Mouse (Mus musculus) lung, postnatal 0 days (tissue): ENCODE measurements around the gene Spred2.

Experiments used
- CTCF ChIP-seq: IDR thresholded peaks from 2 replicates; pipeline ENCODE4 v1.5.1; 2016; ENCODE audit warnings: antibody characterized with exemption, mild to moderate bottlenecking
- EP300 ChIP-seq: IDR thresholded peaks from 2 replicates; pipeline ENCODE4 v1.6.1; 2016; ENCODE audit warnings: antibody characterized with exemption, mild to moderate bottlenecking, control low read depth

DNA sequence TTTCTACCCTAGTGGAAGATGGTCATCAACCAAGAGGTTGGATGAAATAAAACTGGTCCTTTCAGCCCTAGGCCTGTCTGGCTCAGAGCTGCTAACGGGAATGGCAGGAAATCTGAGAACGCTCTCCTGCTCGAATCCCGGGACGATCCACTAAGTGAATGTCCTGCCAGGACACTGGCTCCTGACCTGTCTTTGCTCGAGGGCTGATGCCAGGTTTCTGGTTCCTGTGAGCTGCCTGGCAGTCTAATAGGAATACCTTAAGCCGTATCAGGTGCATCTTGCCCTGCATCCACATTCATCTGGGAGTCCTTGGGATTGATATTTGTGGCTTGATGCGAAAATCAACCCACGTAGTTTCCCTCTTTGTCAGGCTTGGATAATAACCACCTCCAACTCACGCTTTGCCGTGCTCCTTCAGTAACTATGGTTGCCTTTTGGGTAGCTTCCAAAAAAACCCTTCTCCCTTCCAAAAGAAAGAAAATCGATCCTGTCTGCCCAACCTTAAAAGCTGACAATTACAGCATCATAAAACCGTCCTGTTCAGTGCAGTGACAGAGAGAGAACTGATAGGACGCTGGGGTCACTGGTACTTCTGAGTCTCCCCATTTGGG, 110.3 kb downstream of the Spred2 start:
- TF ChIP-seq CTCF (no peak), EP300 (no peak)
